Mouse (Mus musculus) cerebellum, adult 18-20 months (tissue): Measurements from ENCODE around the gene Slc29a1.

ENCODE experiments used
- DNase-seq, 2 experiments: peaks; one replicate each; pipeline ENCODE4 v3.0.0; 2021

Gene Slc29a1

GRCm38 (mm10) chr17:45549617-45550181 is 49.7 kb downstream of the Slc29a1 start, which contains the start of gene Tmem151b:
Gene Tmem151b (minus strand): TSS chr17:45549677.
- DNase-seq = peak; percentile 82 to 87

- DNase-seq = peak; percentile 79 to 82
Observed at GRCm38 (mm10) chr17:45548541-45549512, 50.6 kb downstream of the Slc29a1 start.

- DNase-seq = peak; percentile 69 to 78
Observed at GRCm38 (mm10) chr17:45547461-45548190, 51.8 kb downstream of the Slc29a1 start.

- peak; percentile 77 for DNase-seq
Observed at GRCm38 (mm10) chr17:45546941-45547340, 52.5 kb downstream of the Slc29a1 start.

GRCm38 (mm10) chr17:45545278-45545961 is 54.0 kb downstream of the Slc29a1 start:
- peak in 1 of 2 experiments; percentile 71 for DNase-seq

- DNase-seq = no peak
Observed at GRCm38 (mm10) chr17:45544873-45545277, 54.5 kb downstream of the Slc29a1 start.

- DNase-seq = peak; percentile 50 to 70
Observed at GRCm38 (mm10) chr17:45544001-45544872, 55.2 kb downstream of the Slc29a1 start.

GRCm38 (mm10) chr17:45543115-45543514 is 56.3 kb downstream of the Slc29a1 start:
- peak in 1 of 2 experiments; percentile 44 for DNase-seq

GRCm38 (mm10) chr17:45542705-45543104 is 56.7 kb downstream of the Slc29a1 start:
- DNase-seq = peak; percentile 61 to 70

GRCm38 (mm10) chr17:45542129-45542528 is 57.3 kb downstream of the Slc29a1 start:
- DNase-seq = no peak

GRCm38 (mm10) chr17:45539664-45540063 is 59.7 kb downstream of the Slc29a1 start:
- no peak for DNase-seq

GRCm38 (mm10) chr17:45538394-45538793 is 61.0 kb downstream of the Slc29a1 start:
- no peak for DNase-seq

- no peak for DNase-seq
Observed at GRCm38 (mm10) chr17:45536264-45536663, 63.1 kb downstream of the Slc29a1 start.
